Mouse (Mus musculus): ENCODE results near the gene Lztr1. TPM values are rescaled to one million over a fixed set of nuclear protein-coding genes. Genes with fewer than 3 reads are reported as not detected.

Lztr1 gene
- 295 and 386 TPM in 2 replicates for polyA plus RNA-seq (2012; rRNA removed)

GRCm38 (mm10) chr16:17508546-17509239, at the start of gene Lztr1:
Gene Lztr1 (plus strand): TSS chr16:17508688.
- under 1% methylated on average over 50 of the region's 50 CpGs for WGBS
- Histone ChIP-seq H3K4me1 (ENCODE audit: control insufficient read depth, insufficient read depth, low read length) (peaks cover 23% of the 10 kb centered on the region; the same call in 1 of the 2 replicates), H3K27me3 (replicated peaks; ENCODE audit: control insufficient read depth, insufficient read depth, low read length) (no peaks in the 10 kb centered on the region), H3K27ac (ENCODE audit: insufficient read depth, low read depth, low read length) (peak within 1 kb of the TSS; percentile 93), H3K4me3 (ENCODE audit: insufficient read depth, low read depth, low read length) (peak within 1 kb of the TSS; percentile 76), H3K36me3 (ENCODE audit: control insufficient read depth, insufficient read depth, low read length) (no peaks in the 10 kb centered on the region)
- DNase-seq, result peak; percentile 95
- TF ChIP-seq POLR2A (IDR thresholded peaks at IDR 0.05; ENCODE audit: low read depth, low read length) (peak; percentile 27), CTCF (conservative IDR thresholded peaks at IDR 0.05; ENCODE audit: insufficient read depth, insufficient read length, low read depth, low read length) (0 out of 2 replicates have a peak, but pooled peaks have one; percentile 2)

GRCm38 (mm10) chr16:17460254-17460653, 48.2 kb upstream of the Lztr1 start:
- 85% methylated on average over 4 of the region's 4 CpGs for WGBS
- no peak for DNase-seq
- H3K27ac ChIP-seq (ENCODE audit: insufficient read depth, low read depth, low read length), result no peak overlapping the region
- peaks cover 15% of the 10 kb centered on the region; the same call in 1 of the 2 replicates for H3K4me1 ChIP-seq (ENCODE audit: control insufficient read depth, insufficient read depth, low read length)
- no peak overlapping the region for H3K4me3 ChIP-seq (ENCODE audit: insufficient read depth, low read depth, low read length)
- TF ChIP-seq POLR2A (IDR thresholded peaks at IDR 0.05; ENCODE audit: low read depth, low read length), result no peak
- peak; percentile 16; the same call in 1 of the 2 replicates for TF ChIP-seq CTCF (conservative IDR thresholded peaks at IDR 0.05; ENCODE audit: insufficient read depth, insufficient read length, low read depth, low read length)
- H3K27me3 ChIP-seq (replicated peaks; ENCODE audit: control insufficient read depth, insufficient read depth, low read length), result no peaks in the 10 kb centered on the region
- H3K36me3 ChIP-seq (ENCODE audit: control insufficient read depth, insufficient read depth, low read length), result no peaks in the 10 kb centered on the region; the same call in 1 of the 2 replicates

GRCm38 (mm10) chr16:17461596-17461995, 46.9 kb upstream of the Lztr1 start:
- H3K4me1 ChIP-seq (ENCODE audit: control insufficient read depth, insufficient read depth, low read length), result peaks cover 11% of the 10 kb centered on the region; the same call in 1 of the 2 replicates
- no peak overlapping the region for H3K4me3 ChIP-seq (ENCODE audit: insufficient read depth, low read depth, low read length)
- 52% methylated on average over 1 of the region's 1 CpGs for WGBS
- no peaks in the 10 kb centered on the region for H3K36me3 ChIP-seq (ENCODE audit: control insufficient read depth, insufficient read depth, low read length)
- no peaks in the 10 kb centered on the region for H3K27me3 ChIP-seq (replicated peaks; ENCODE audit: control insufficient read depth, insufficient read depth, low read length)
- DNase-seq, result no peak
- no peak for TF ChIP-seq CTCF (conservative IDR thresholded peaks at IDR 0.05; ENCODE audit: insufficient read depth, insufficient read length, low read depth, low read length)
- H3K27ac ChIP-seq (ENCODE audit: insufficient read depth, low read depth, low read length), result no peak overlapping the region

- Histone ChIP-seq H3K4me3 (ENCODE audit: insufficient read depth, low read depth, low read length) (no peak overlapping the region), H3K4me1 (ENCODE audit: control insufficient read depth, insufficient read depth, low read length) (peaks cover 19% of the 10 kb centered on the region; the same call in 1 of the 2 replicates), H3K27ac (ENCODE audit: insufficient read depth, low read depth, low read length) (no peak overlapping the region), H3K36me3 (ENCODE audit: control insufficient read depth, insufficient read depth, low read length) (no peaks in the 10 kb centered on the region), H3K27me3 (replicated peaks; ENCODE audit: control insufficient read depth, insufficient read depth, low read length) (no peaks in the 10 kb centered on the region)
- WGBS, result 87% methylated on average over 2 of the region's 2 CpGs
- TF ChIP-seq CTCF (conservative IDR thresholded peaks at IDR 0.05; ENCODE audit: insufficient read depth, insufficient read length, low read depth, low read length) (no peak), POLR2A (IDR thresholded peaks at IDR 0.05; ENCODE audit: low read depth, low read length) (no peak)
- DNase-seq, result no peak
These were observed 45.3 kb upstream of the Lztr1 start for GRCm38 (mm10) chr16:17463184-17463583.

DNA sequence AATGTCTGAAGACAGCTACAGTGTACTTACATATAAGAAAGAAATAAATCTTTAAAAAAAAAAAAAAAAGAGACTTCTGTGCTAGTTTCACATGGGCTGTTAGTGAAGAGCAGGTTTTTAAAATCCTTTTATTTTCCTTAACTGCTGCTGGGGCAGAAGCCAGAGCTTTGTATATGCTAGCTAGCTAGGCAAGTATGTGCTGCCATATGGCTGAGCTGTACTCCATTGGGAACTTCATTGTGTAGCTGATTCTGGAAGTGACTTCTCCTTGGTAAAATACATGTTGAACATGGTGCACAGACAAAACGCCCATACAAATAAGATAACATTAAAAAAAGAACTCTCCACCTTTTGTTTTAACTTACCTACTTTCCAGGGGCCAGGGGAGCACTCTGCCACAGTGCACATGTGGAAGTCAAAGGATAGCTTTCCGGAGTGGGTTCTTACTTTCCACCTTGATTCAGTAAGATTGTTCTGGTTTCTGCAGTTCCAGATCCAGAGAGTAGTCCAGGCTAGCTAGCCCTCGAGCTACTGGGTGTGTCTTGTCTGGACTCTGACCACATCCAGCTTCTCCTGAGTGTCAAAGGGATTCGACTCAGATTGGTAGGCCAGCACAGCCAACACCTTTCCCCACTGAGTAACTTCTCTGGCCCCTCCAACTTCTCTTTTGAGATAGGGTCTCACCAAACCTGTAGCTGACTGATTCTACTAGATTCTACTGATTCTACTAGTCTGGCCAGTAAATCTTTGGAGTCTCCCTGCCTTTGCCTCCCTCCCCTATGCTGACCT, 41.4 kb upstream of the Lztr1 start:
- Histone ChIP-seq H3K36me3 (ENCODE audit: control insufficient read depth, insufficient read depth, low read length) (peaks cover 4% of the 10 kb centered on the region; the same call in 1 of the 2 replicates), H3K4me1 (ENCODE audit: control insufficient read depth, insufficient read depth, low read length) (peaks cover 11% of the 10 kb centered on the region; the same call in 1 of the 2 replicates), H3K27me3 (replicated peaks; ENCODE audit: control insufficient read depth, insufficient read depth, low read length) (no peaks in the 10 kb centered on the region), H3K4me3 (ENCODE audit: insufficient read depth, low read depth, low read length) (no peak overlapping the region), H3K27ac (ENCODE audit: insufficient read depth, low read depth, low read length) (no peak overlapping the region)
- WGBS, result 63% methylated on average over 4 of the region's 4 CpGs
- DNase-seq, result peak; percentile 17
- no peak for TF ChIP-seq CTCF (conservative IDR thresholded peaks at IDR 0.05; ENCODE audit: insufficient read depth, insufficient read length, low read depth, low read length)
- no peak for TF ChIP-seq POLR2A (IDR thresholded peaks at IDR 0.05; ENCODE audit: low read depth, low read length)

DNA sequence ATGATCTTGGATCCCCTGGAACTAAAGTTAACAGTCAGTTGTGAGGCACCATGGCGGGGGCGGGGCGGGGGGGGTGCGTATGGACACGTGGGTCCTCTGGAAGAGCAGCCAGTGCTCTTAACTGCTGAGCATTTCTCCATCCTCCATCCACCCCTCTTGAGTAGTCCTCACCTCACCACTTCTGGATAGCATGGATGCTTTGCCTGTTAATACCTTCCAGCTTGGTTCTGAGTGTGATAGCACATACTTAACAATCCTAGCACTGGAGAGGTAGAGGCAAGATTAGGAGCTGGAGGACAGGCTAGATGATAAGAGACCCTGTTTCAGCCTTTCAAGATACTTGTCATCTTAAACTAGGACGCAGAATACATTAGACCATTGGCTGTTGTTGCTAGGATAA, 36.0 kb upstream of the Lztr1 start:
- H3K36me3 ChIP-seq (ENCODE audit: control insufficient read depth, insufficient read depth, low read length), result peaks cover 4% of the 10 kb centered on the region
- TF ChIP-seq CTCF (conservative IDR thresholded peaks at IDR 0.05; ENCODE audit: insufficient read depth, insufficient read length, low read depth, low read length) (no peak), POLR2A (IDR thresholded peaks at IDR 0.05; ENCODE audit: low read depth, low read length) (no peak)
- DNase-seq, result no peak
- WGBS, result 83% methylated on average over 6 of the region's 6 CpGs
- no peak overlapping the region for H3K4me3 ChIP-seq (ENCODE audit: insufficient read depth, low read depth, low read length)
- no peak overlapping the region for H3K27ac ChIP-seq (ENCODE audit: insufficient read depth, low read depth, low read length)
- H3K4me1 ChIP-seq (ENCODE audit: control insufficient read depth, insufficient read depth, low read length), result 0 out of 2 replicates have a peak, but pooled peaks cover 3% of the 10 kb centered on the region
- H3K27me3 ChIP-seq (replicated peaks; ENCODE audit: control insufficient read depth, insufficient read depth, low read length), result no peaks in the 10 kb centered on the region

DNA sequence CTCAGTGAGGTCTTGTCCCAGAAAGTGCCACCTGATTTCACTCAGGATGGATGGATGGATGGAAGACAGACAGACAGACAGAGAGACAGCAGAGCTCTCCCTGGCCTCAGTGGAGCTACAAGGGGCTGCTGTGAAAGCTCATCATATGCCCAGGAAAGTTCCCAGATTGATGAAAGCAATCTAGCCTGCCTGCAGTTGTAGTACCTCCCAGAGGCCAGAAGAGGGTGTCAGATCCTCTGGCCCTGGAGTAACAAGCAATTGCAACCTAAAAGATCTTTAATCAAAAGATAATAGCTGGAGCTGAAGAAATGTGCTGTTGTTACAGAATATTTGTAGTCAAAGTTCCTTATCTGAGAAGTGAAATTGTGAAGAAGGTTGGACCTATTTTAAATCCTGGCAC, 34.4 kb upstream of the Lztr1 start:
- DNase-seq, result peak; percentile 48
- Histone ChIP-seq H3K4me3 (ENCODE audit: insufficient read depth, low read depth, low read length) (no peak overlapping the region), H3K4me1 (ENCODE audit: control insufficient read depth, insufficient read depth, low read length) (peaks cover 9% of the 10 kb centered on the region; the same call in 1 of the 2 replicates), H3K27ac (ENCODE audit: insufficient read depth, low read depth, low read length) (no peak overlapping the region), H3K27me3 (replicated peaks; ENCODE audit: control insufficient read depth, insufficient read depth, low read length) (no peaks in the 10 kb centered on the region), H3K36me3 (ENCODE audit: control insufficient read depth, insufficient read depth, low read length) (peaks cover 4% of the 10 kb centered on the region)
- TF ChIP-seq POLR2A (IDR thresholded peaks at IDR 0.05; ENCODE audit: low read depth, low read length) (no peak), CTCF (conservative IDR thresholded peaks at IDR 0.05; ENCODE audit: insufficient read depth, insufficient read length, low read depth, low read length) (peak; percentile 76)
